Mouse (Mus musculus) kidney, adult 2 months (tissue): ENCODE data around the gene Renbp.

Experiments
- CTCF ChIP-seq: fragments of 200-500 bp; conservative IDR thresholded peaks from 2 replicates; pipeline ENCODE4 v1.5.1; 2011; ENCODE audit warnings: low read depth, mild to moderate bottlenecking, control low read depth, low read length, moderate library complexity, mixed read lengths; ENCODE audit not compliant: insufficient read depth, insufficient read length
- POLR2A ChIP-seq: fragments of 200-500 bp; IDR thresholded peaks from one replicate; pipeline ENCODE4 v1.6.1; 2011; ENCODE audit warnings: low read depth, low read length, control low read depth

GRCm38 (mm10) chrX:73931871-73932270, 1.2 kb upstream of the Renbp start:
- TF ChIP-seq POLR2A (no peak), CTCF (no peak)
